Mouse (Mus musculus) stomach, embryonic 14.5 days (tissue): Measurements from ENCODE around the gene Ttk. TPM values are rescaled to one million over a fixed set of nuclear protein-coding genes. Genes with fewer than 3 reads are reported as not detected.

Source experiments
- ATAC-seq: fragments of 200-750 bp; cut with Nextera tagmentation; 2 replicates; pipeline ENCODE4 v1.8.0; 2017; ENCODE audit warnings: low read depth, moderate TSS enrichment; ENCODE audit not compliant: insufficient number of reproducible peaks, insufficient read depth, low FRiP score
- H3K27ac ChIP-seq: fragments of 300-500 bp; sonication (generic); 2 replicates; pipeline ENCODE4 v1.5.1; 2014; ENCODE audit warnings: mild to moderate bottlenecking, low read length, moderate library complexity, mixed read lengths
- H3K27me3 ChIP-seq: fragments of 300-500 bp; sonication (generic); 2 replicates; pipeline ENCODE4 v1.6.1; 2014; ENCODE audit warnings: low read length, control low read depth, mixed read lengths; ENCODE audit not compliant: control insufficient read depth, insufficient read depth
- H3K36me3 ChIP-seq: fragments of 300-500 bp; sonication (generic); 2 replicates; pipeline ENCODE4 v1.6.1; 2014; ENCODE audit warnings: mild to moderate bottlenecking, control low read depth, low read length, moderate library complexity, mixed read lengths; ENCODE audit not compliant: control insufficient read depth, insufficient read depth
- H3K4me1 ChIP-seq: fragments of 300-500 bp; sonication (generic); 2 replicates; pipeline ENCODE4 v1.6.1; 2014; ENCODE audit warnings: low read length, control low read depth, mixed read lengths; ENCODE audit not compliant: control insufficient read depth, insufficient read depth
- H3K4me2 ChIP-seq: fragments of 300-500 bp; sonication (generic); replicated peaks from 2 replicates; pipeline ENCODE4 v1.6.1; 2014; ENCODE audit warnings: low read depth, low read length, control low read depth
- H3K4me3 ChIP-seq: fragments of 300-500 bp; sonication (generic); 2 replicates; pipeline ENCODE4 v1.5.1; 2014; ENCODE audit warnings: low read depth, low read length, control low read depth
- H3K9ac ChIP-seq: fragments of 300-500 bp; sonication (generic); replicated peaks from 2 replicates; pipeline ENCODE4 v1.6.1; 2014; ENCODE audit warnings: low read depth, mild to moderate bottlenecking, control low read depth, low read length, moderate library complexity, mixed read lengths
- H3K9me3 ChIP-seq: fragments of 300-500 bp; sonication (generic); 2 replicates; pipeline ENCODE4 v1.6.1; 2016; ENCODE audit warnings: low read depth, low read length, control low read depth; ENCODE audit not compliant: control insufficient read depth
- WGBS: fragments of 180-500 bp; shearing (Covaris S2); extraction: QIAGEN DNeasy Blood & Tissue Kit; methylation state at CpG from one replicate; pipeline ENCODE4 v1.1.7; 2014; 5-methylcytosine and 5-hydroxymethylcytosine counted together
- polyA plus RNA-seq: library from polyadenylated mRNA; unstranded; fragments of >200 nt; fragmentation: Nextera tagmentation; extraction: Ambion mirVana; gene quantifications from 2 replicates; pipeline ENCODE4 v1.2.1, GENCODE M21; 2014

Ttk gene
- polyA plus RNA-seq, 1 experiment from 2014 or later = 26.9 TPM

GRCm38 (mm10) chr9:83852464-83852863, 18.0 kb downstream of the Ttk start:
- H3K9me3 ChIP-seq = no peaks in the 10 kb centered on the region
- H3K4me1 ChIP-seq = no peaks in the 10 kb centered on the region
- no peak overlapping the region for H3K9ac ChIP-seq
- WGBS = 90% methylated on average over 3 of the region's 3 CpGs
- no peak overlapping the region for H3K4me3 ChIP-seq
- H3K27ac ChIP-seq = no peak overlapping the region
- H3K4me2 ChIP-seq = no peak overlapping the region
- ATAC-seq = no peak
- H3K36me3 ChIP-seq = peaks cover 32% of the 10 kb centered on the region
- no peaks in the 10 kb centered on the region for H3K27me3 ChIP-seq

- H3K4me3 ChIP-seq = no peak overlapping the region
- H3K9me3 ChIP-seq = no peaks in the 10 kb centered on the region
- peaks cover 31% of the 10 kb centered on the region for H3K36me3 ChIP-seq
- H3K4me1 ChIP-seq = no peaks in the 10 kb centered on the region
- H3K27ac ChIP-seq = no peak overlapping the region
- ATAC-seq = no peak
- no peak overlapping the region for H3K9ac ChIP-seq
- 89% methylated on average over 4 of the region's 4 CpGs for WGBS
- H3K27me3 ChIP-seq = no peaks in the 10 kb centered on the region
- H3K4me2 ChIP-seq = no peak overlapping the region
Observed at GRCm38 (mm10) chr9:83865165-83865564, 30.7 kb downstream of the Ttk start.

- H3K9ac ChIP-seq = no peak overlapping the region
- WGBS = 77% methylated on average over 6 of the region's 6 CpGs
- no peak overlapping the region for H3K27ac ChIP-seq
- H3K4me1 ChIP-seq = no peaks in the 10 kb centered on the region
- H3K9me3 ChIP-seq = no peaks in the 10 kb centered on the region
- no peak overlapping the region for H3K4me2 ChIP-seq
- H3K4me3 ChIP-seq = no peak overlapping the region
- no peak for ATAC-seq
- no peaks in the 10 kb centered on the region for H3K27me3 ChIP-seq
- H3K36me3 ChIP-seq = no peaks in the 10 kb centered on the region; the same call in 1 of the 2 replicates
Observed at GRCm38 (mm10) chr9:83882191-83882590, 47.7 kb downstream of the Ttk start.

GRCm38 (mm10) chr9:83886149-83886548, 51.7 kb downstream of the Ttk start:
- Histone ChIP-seq H3K36me3 (no peaks in the 10 kb centered on the region; the same call in 1 of the 2 replicates), H3K4me2 (no peak overlapping the region), H3K9me3 (no peaks in the 10 kb centered on the region), H3K4me3 (no peak overlapping the region), H3K27ac (no peak overlapping the region), H3K9ac (no peak overlapping the region), H3K4me1 (no peaks in the 10 kb centered on the region), H3K27me3 (no peaks in the 10 kb centered on the region)
- no peak for ATAC-seq

GRCm38 (mm10) chr9:83888214-83888613, 53.7 kb downstream of the Ttk start:
- H3K4me3 ChIP-seq = no peak overlapping the region
- 73% methylated on average over 5 of the region's 5 CpGs for WGBS
- H3K4me2 ChIP-seq = no peak overlapping the region
- H3K27me3 ChIP-seq = no peaks in the 10 kb centered on the region
- no peaks in the 10 kb centered on the region for H3K4me1 ChIP-seq
- no peaks in the 10 kb centered on the region; the same call in 1 of the 2 replicates for H3K36me3 ChIP-seq
- ATAC-seq = no peak
- no peak overlapping the region for H3K9ac ChIP-seq
- no peak overlapping the region for H3K27ac ChIP-seq
- H3K9me3 ChIP-seq = no peaks in the 10 kb centered on the region

- ATAC-seq = no peak
- Histone ChIP-seq H3K27me3 (no peaks in the 10 kb centered on the region), H3K9ac (no peak overlapping the region), H3K4me1 (no peaks in the 10 kb centered on the region), H3K4me3 (no peak overlapping the region), H3K36me3 (no peaks in the 10 kb centered on the region), H3K4me2 (no peak overlapping the region), H3K27ac (no peak overlapping the region), H3K9me3 (no peaks in the 10 kb centered on the region)
- WGBS = 65% methylated on average over 8 of the region's 8 CpGs
Observed at GRCm38 (mm10) chr9:83893073-83893472, 58.6 kb downstream of the Ttk start.

- ATAC-seq = no peak
- Histone ChIP-seq H3K9me3 (no peaks in the 10 kb centered on the region), H3K4me1 (no peaks in the 10 kb centered on the region), H3K9ac (no peak overlapping the region), H3K4me3 (no peak overlapping the region), H3K4me2 (no peak overlapping the region), H3K36me3 (no peaks in the 10 kb centered on the region), H3K27ac (no peak overlapping the region), H3K27me3 (no peaks in the 10 kb centered on the region)
- 85% methylated on average over 4 of the region's 4 CpGs for WGBS
Observed at GRCm38 (mm10) chr9:83893767-83894330, 59.4 kb downstream of the Ttk start.

- H3K4me2 ChIP-seq = no peak overlapping the region
- H3K27ac ChIP-seq = no peak overlapping the region
- no peak overlapping the region for H3K4me3 ChIP-seq
- 78% methylated on average over 2 of the region's 2 CpGs for WGBS
- no peaks in the 10 kb centered on the region for H3K4me1 ChIP-seq
- no peak overlapping the region for H3K9ac ChIP-seq
- no peaks in the 10 kb centered on the region for H3K27me3 ChIP-seq
- H3K36me3 ChIP-seq = no peaks in the 10 kb centered on the region
- H3K9me3 ChIP-seq = no peaks in the 10 kb centered on the region
- ATAC-seq = no peak
Observed at GRCm38 (mm10) chr9:83902086-83902485, 67.6 kb downstream of the Ttk start.

- Histone ChIP-seq H3K9me3 (no peaks in the 10 kb centered on the region), H3K27me3 (no peaks in the 10 kb centered on the region), H3K4me2 (no peak overlapping the region), H3K36me3 (no peaks in the 10 kb centered on the region), H3K27ac (no peak overlapping the region), H3K9ac (no peak overlapping the region), H3K4me1 (no peaks in the 10 kb centered on the region), H3K4me3 (no peak overlapping the region)
- WGBS = 65% methylated on average over 4 of the region's 4 CpGs
- ATAC-seq = no peak
Observed at GRCm38 (mm10) chr9:83905820-83906219, 71.3 kb downstream of the Ttk start.
